In genomic region chr1:45794969-45795908, GRCm38 (mm10) we compare ENCODE assay signal across 8 mouse cellular contexts. TPM values are rescaled to one million over a fixed set of nuclear protein-coding genes. Genes with fewer than 3 reads are reported as not detected.
A peak's percentile ranks its signal among the peaks of the same experiment; 100 is the strongest.
DNase-seq lines count a peak whose midpoint lies in the region; ATAC-seq and TF ChIP-seq lines count a peak whose summit lies in the region.

Gene Wdr75 (plus strand): TSS chr1:45795166.

- under 1% methylated on average over 70 of the region's 70 CpGs for WGBS in hindbrain, postnatal 0 days

- peak; percentile 97 for ATAC-seq in common myeloid progenitor, adult 5-6 weeks (replicated peaks; ENCODE audit: low read depth, poor library complexity, severe bottlenecking)
- ATAC-seq in hindbrain, postnatal 0 days = peak; percentile 99
- peak; percentile 98 for ATAC-seq in megakaryocyte, adult 5-6 weeks (ENCODE audit: poor library complexity, severe bottlenecking)

- H3K4me1 ChIP-seq in hindbrain, postnatal 0 days (ENCODE audit: insufficient read depth, low read length) = no peaks in the 10 kb centered on the region; the same call in 1 of the 2 replicates

- no peaks in the 10 kb centered on the region for H3K9me3 ChIP-seq in hindbrain, postnatal 0 days (ENCODE audit: low read length)

- no peaks in the 10 kb centered on the region for H3K36me3 ChIP-seq in hindbrain, postnatal 0 days (ENCODE audit: insufficient read depth, low read length)

- peak within 1 kb of the TSS; percentile 93 for H3K9ac ChIP-seq in hindbrain, postnatal 0 days (replicated peaks; ENCODE audit: low read length)

- peak within 1 kb of the TSS; percentile 92 for H3K27ac ChIP-seq in gastrocnemius, adult 2 months
- peak within 1 kb of the TSS; percentile 97 for H3K27ac ChIP-seq in hindbrain, postnatal 0 days
- H3K27ac ChIP-seq in left cerebral cortex, adult 2 months = peak within 1 kb of the TSS; percentile 99

- intact Hi-C loops in gastrocnemius, adult 2 months (cut with DNase I) = loop anchor here (10.0 kb wide), 1 partner anchor 1860 kb away; the partner anchor contains the start of gene Tpp2
- intact Hi-C loops in left cerebral cortex, adult 2 months (cut with DNase I) = loop anchor here (2.0 kb wide), 1 partner anchor 1676 kb away; the partner anchor contains the start of genes Bivm and Kdelc1

- DNase-seq in ZHBTc4 (ENCODE audit: low read depth, low spot score) = peak; percentile 96
- DNase-seq in gastrocnemius, adult 2 months = peak; percentile 95
- DNase-seq in hindbrain, postnatal 0 days (ENCODE audit: low spot score) = peak; percentile 98
- DNase-seq in left cerebral cortex, adult 2 months (ENCODE audit: extremely low spot score in 1 of 2, low spot score in 2 of 2) = peak; percentile 94 to 96
- DNase-seq in right cerebral cortex, adult 2 months (ENCODE audit: low spot score in 2 of 2) = peak; percentile 97
- peak; percentile 95 for DNase-seq in urinary bladder, postnatal 14 days (ENCODE audit: low spot score)

- H3K27me3 ChIP-seq in hindbrain, postnatal 0 days (ENCODE audit: insufficient read depth, low read length) = no peaks in the 10 kb centered on the region

- H3K4me2 ChIP-seq in hindbrain, postnatal 0 days (ENCODE audit: low read depth, low read length) = peak within 1 kb of the TSS; percentile 81

- TF ChIP-seq CTCF in gastrocnemius, adult 2 months (IDR thresholded peaks at IDR 0.05) = no peak; the same call in 1 of the 2 replicates
- TF ChIP-seq CTCF in hindbrain, postnatal 0 days (IDR thresholded peaks at IDR 0.05; ENCODE audit: low read depth) = no peak
- TF ChIP-seq CTCF in left cerebral cortex, adult 2 months (IDR thresholded peaks at IDR 0.05) = no peak; the same call in 1 of the 2 replicates

- H3K4me3 ChIP-seq in gastrocnemius, adult 2 months = peak within 1 kb of the TSS; percentile 89
- H3K4me3 ChIP-seq in hindbrain, postnatal 0 days (ENCODE audit: low read length) = peak within 1 kb of the TSS; percentile 93
- peak within 1 kb of the TSS; percentile 71 for H3K4me3 ChIP-seq in left cerebral cortex, adult 2 months

RNA-seq across cellular contexts. Expression of gene Wdr75, which starts in this region (rescaled TPM):
- 112 and 114 TPM in 2 replicates for total RNA-seq in common myeloid progenitor, adult 5-6 weeks (2017)
- 10 to 100 TPM; 18.5 to 24.7 TPM for total RNA-seq in gastrocnemius, adult 2 months (2021)
- total RNA-seq in hindbrain, postnatal 0 days (2014; rRNA removed) = 246 and 336 TPM in 2 replicates
- polyA plus RNA-seq in hindbrain, postnatal 0 days (2015; fragmentation: Nextera tagmentation; extraction: Ambion mirVana) = 41.3 and 44.0 TPM in 2 replicates
- 10 to 100 TPM; 36.9 to 43.2 TPM for total RNA-seq in left cerebral cortex, adult 2 months (2021)
- 35.8 and 39.9 TPM in 2 replicates for total RNA-seq in megakaryocyte, adult 5-6 weeks (2015)
- total RNA-seq in megakaryocyte, adult 5-6 weeks (2017) = 17.0 and 27.2 TPM in 2 replicates

Comparison
In these comparisons a context has a peak if more than half of its experiments do, and no peak if none do; other contexts are left out.
1. Peak in every context shown above with its lines: DNase-seq, ATAC-seq, H3K4me3 ChIP-seq and H3K27ac ChIP-seq.